Mouse (Mus musculus): Measurements from ENCODE around the gene Cdh4.

Cdh4 gene

GRCm38 (mm10) chr2:179931741-179932140, 489.5 kb downstream of the Cdh4 start:
- DNase-seq (ENCODE audit: low spot score in 2 of 2) = no peak

GRCm38 (mm10) chr2:179934165-179934564, 491.9 kb downstream of the Cdh4 start:
- no peak for DNase-seq (ENCODE audit: low spot score in 2 of 2)

- no peak for DNase-seq (ENCODE audit: low spot score in 2 of 2)
Measured at GRCm38 (mm10) chr2:179937091-179937490, 494.9 kb downstream of the Cdh4 start.

- DNase-seq (ENCODE audit: low spot score in 2 of 2) = no peak
Measured at GRCm38 (mm10) chr2:179941696-179942095, 499.5 kb downstream of the Cdh4 start.

GRCm38 (mm10) chr2:179945051-179945450, 502.8 kb downstream of the Cdh4 start:
- DNase-seq (ENCODE audit: low spot score in 2 of 2) = no peak

- no peak for DNase-seq (ENCODE audit: low spot score in 2 of 2)
Measured at GRCm38 (mm10) chr2:179946496-179946895, 504.3 kb downstream of the Cdh4 start.

GRCm38 (mm10) chr2:179947607-179948006, 505.4 kb downstream of the Cdh4 start:
- no peak for DNase-seq (ENCODE audit: low spot score in 2 of 2)

GRCm38 (mm10) chr2:179948820-179949219, 506.6 kb downstream of the Cdh4 start:
- no peak for DNase-seq (ENCODE audit: low spot score in 2 of 2)
